Mouse (Mus musculus): ENCODE measurements around the gene Sla2. TPM values are rescaled to one million over a fixed set of nuclear protein-coding genes. Genes with fewer than 3 reads are reported as not detected.
"Not testable (repeated sequence)": the region's sequence is repeated elsewhere in the genome, so short reads cannot be mapped to it uniquely, and the experiment has no call there.

The Sla2 gene
- polyA plus RNA-seq, 1 experiment = 7.6 TPM

DNA sequence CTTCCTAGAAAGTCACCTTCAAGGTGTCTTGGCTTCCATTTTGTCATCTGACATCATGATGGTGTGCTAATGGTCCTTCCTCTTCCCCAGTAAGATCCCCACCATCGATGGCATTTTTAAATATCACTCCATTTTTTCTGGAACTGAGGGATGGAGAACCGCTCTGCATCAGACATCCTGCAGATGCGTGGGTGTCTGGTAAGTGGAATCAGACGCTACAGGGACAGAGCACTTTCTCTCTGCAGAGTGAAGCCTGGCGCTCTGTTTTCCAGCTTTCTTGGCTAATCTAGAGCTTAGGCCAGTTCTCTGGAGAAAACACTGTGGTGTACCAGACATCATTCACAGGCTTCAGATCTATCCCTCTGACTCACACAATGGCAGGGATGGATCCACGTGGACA, 40.7 kb upstream of the Sla2 start:
- Histone ChIP-seq H3K4me1 (ENCODE audit: control insufficient read depth, insufficient read depth, insufficient read length) (no peaks in the 10 kb centered on the region), H3K4me3 (ENCODE audit: extremely low read depth, insufficient read depth, insufficient read length) (no peak overlapping the region), H3K27ac (ENCODE audit: insufficient read depth, low read length) (no peak overlapping the region), H3K27me3 (ENCODE audit: control insufficient read depth, insufficient read depth, low read length) (no peaks in the 10 kb centered on the region), H3K36me3 (ENCODE audit: control insufficient read depth, insufficient read depth, low read length) (peaks cover 6% of the 10 kb centered on the region; the same call in 1 of the 2 replicates)
- 93% methylated on average over 6 of the region's 6 CpGs for WGBS
- TF ChIP-seq CTCF (IDR thresholded peaks at IDR 0.05; ENCODE audit: extremely low read depth, insufficient read depth, insufficient read length, insufficient replicate concordance) = no peak
- TF ChIP-seq POLR2A (IDR thresholded peaks at IDR 0.05; ENCODE audit: low read depth, low read length) = no peak
- DNase-seq (ENCODE audit: low read depth in 1 of 2, low spot score in 2 of 2) = no peak

DNA sequence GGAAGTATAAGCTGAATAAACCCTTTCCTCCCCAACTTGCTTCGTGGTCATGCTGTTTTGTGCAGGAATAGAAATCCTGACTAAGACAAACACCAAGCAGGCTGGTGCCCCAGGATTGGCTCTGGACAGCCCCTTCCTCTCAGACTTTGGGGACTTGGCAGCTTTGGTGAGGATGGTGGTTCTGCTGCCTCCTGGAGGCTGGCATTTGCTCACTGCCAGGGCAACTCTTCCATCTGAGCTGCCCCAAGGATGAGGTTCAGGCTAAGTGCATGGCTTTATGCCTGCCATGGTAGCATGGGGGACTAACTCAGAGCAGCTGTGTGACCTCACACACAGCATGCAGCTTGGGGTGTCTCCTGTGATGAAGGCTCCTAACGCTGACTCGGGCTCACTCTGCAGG, 38.6 kb upstream of the Sla2 start:
- H3K4me3 ChIP-seq (ENCODE audit: extremely low read depth, insufficient read depth, insufficient read length); DNase-seq (ENCODE audit: low read depth in 1 of 2, low spot score in 2 of 2); H3K36me3 ChIP-seq (ENCODE audit: control insufficient read depth, insufficient read depth, low read length); H3K4me1 ChIP-seq (ENCODE audit: control insufficient read depth, insufficient read depth, insufficient read length); H3K27me3 ChIP-seq (ENCODE audit: control insufficient read depth, insufficient read depth, low read length); H3K27ac ChIP-seq (ENCODE audit: insufficient read depth, low read length): not testable (repeated sequence)
- WGBS = 85% methylated on average over 3 of the region's 3 CpGs

DNA sequence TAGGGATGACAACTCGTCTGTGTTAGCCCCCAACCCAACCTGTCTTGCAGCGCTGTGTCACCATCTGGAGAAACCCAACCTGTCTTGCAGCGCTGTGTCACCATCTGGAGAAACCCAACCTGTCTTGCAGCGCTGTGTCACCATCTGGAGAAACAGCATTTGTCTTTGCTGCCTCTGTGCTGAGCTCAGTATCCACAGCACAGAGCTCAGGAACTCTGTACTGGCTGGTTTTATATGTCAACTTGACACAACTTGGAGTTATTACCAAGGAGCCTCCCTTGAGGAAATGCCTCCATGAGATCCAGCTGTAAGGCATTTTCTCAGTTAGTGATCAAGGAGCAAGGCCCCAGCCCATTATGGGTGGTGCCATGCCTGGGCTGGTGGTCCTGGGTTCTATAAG, 38.1 kb upstream of the Sla2 start:
- WGBS = 93% methylated on average over 4 of the region's 4 CpGs
- DNase-seq (ENCODE audit: low read depth in 1 of 2, low spot score in 2 of 2); H3K4me3 ChIP-seq (ENCODE audit: extremely low read depth, insufficient read depth, insufficient read length); H3K27me3 ChIP-seq (ENCODE audit: control insufficient read depth, insufficient read depth, low read length); H3K4me1 ChIP-seq (ENCODE audit: control insufficient read depth, insufficient read depth, insufficient read length); H3K27ac ChIP-seq (ENCODE audit: insufficient read depth, low read length); H3K36me3 ChIP-seq (ENCODE audit: control insufficient read depth, insufficient read depth, low read length): not testable (repeated sequence)

DNA sequence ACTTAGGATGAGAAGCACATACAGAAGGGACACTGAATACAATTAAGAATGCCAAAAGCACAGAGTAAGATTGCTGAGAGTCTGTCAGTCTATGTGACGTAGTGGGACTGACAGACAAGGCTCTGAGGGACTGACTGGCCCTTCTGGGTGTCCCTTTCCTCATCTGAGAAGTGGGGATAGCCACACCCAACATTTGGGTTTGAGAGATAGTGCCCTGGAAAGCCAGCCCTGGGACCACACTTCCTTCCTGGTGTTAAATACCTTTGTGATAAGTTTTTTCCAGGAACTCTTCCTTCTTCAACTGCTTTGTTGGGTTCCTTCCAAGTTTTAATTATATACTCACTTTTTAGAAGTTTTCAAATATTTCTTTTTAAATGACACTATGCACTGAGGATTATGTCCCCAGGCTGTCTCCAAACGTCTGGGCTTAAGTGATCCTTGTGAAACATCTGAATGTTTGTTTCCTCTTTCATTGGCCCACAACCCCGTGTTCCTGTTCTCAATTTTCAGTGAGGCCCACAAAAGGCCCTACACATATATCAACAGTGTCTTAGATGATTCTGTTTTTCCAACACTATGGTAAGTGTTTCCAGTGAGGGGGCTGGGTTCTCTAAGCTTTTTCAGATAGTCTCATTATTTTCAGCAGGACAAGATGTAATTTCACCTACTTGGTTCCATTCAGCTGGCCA, 37.4 kb upstream of the Sla2 start:
- Histone ChIP-seq H3K4me3 (ENCODE audit: extremely low read depth, insufficient read depth, insufficient read length) (no peak overlapping the region), H3K27me3 (ENCODE audit: control insufficient read depth, insufficient read depth, low read length) (no peaks in the 10 kb centered on the region), H3K4me1 (ENCODE audit: control insufficient read depth, insufficient read depth, insufficient read length) (no peaks in the 10 kb centered on the region), H3K36me3 (ENCODE audit: control insufficient read depth, insufficient read depth, low read length) (peaks cover 3% of the 10 kb centered on the region; the same call in 1 of the 2 replicates), H3K27ac (ENCODE audit: insufficient read depth, low read length) (no peak overlapping the region)
- TF ChIP-seq POLR2A (IDR thresholded peaks at IDR 0.05; ENCODE audit: low read depth, low read length) (no peak), CTCF (IDR thresholded peaks at IDR 0.05; ENCODE audit: extremely low read depth, insufficient read depth, insufficient read length, insufficient replicate concordance) (no peak)
- 28% methylated on average over 3 of the region's 3 CpGs for WGBS
- DNase-seq (ENCODE audit: low read depth in 1 of 2, low spot score in 2 of 2) = no peak

DNA sequence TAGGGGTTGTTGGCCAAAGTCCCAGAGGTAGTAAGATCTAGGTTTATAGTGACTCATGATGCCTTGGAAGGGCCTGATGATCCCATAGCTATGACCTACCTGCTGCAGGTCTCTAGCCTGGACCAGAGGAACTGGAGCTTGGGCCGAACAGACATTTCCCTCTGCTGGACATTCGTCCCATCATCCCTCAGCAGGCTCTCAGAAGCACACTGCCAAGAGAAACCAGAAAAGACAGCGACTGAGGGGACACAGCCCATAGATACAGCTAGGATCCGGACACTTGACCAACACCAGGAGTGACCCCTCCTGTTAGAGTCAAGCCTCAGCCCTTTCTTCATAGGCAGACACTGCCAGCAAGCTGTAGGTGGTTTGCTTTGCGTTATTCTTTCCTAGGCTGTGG, 36.1 kb upstream of the Sla2 start:
- H3K27ac ChIP-seq (ENCODE audit: insufficient read depth, low read length) = no peak overlapping the region
- WGBS = 87% methylated on average over 5 of the region's 5 CpGs

DNA sequence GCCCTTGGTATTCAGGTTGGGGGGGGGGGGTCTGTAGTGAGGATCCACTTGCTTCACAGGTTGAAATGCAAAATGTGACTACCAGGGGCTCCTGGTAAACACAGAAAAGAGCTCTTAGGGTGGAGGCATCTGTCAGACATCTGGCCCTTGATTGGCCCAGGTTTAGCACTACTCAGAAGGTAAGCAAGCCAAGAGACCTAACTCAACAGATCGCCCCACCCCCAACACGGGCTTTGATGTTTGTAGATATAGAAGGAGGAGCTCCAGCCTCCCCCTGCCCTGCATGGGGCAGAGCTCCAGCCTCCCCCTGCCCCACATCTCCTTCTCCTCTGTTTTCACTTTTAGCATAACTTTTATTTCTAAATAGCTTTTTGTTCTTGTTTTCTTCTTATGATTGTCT, 32.8 kb upstream of the Sla2 start:
- H3K4me1 ChIP-seq (ENCODE audit: control insufficient read depth, insufficient read depth, insufficient read length) = peaks cover 8% of the 10 kb centered on the region; the same call in 1 of the 2 replicates
- no peaks in the 10 kb centered on the region for H3K36me3 ChIP-seq (ENCODE audit: control insufficient read depth, insufficient read depth, low read length)
- TF ChIP-seq POLR2A (IDR thresholded peaks at IDR 0.05; ENCODE audit: low read depth, low read length) = no peak
- TF ChIP-seq CTCF (IDR thresholded peaks at IDR 0.05; ENCODE audit: extremely low read depth, insufficient read depth, insufficient read length, insufficient replicate concordance) = no peak
- no peak overlapping the region for H3K27ac ChIP-seq (ENCODE audit: insufficient read depth, low read length)
- DNase-seq (ENCODE audit: low read depth in 1 of 2, low spot score in 2 of 2) = no peak
- H3K27me3 ChIP-seq (ENCODE audit: control insufficient read depth, insufficient read depth, low read length) = no peaks in the 10 kb centered on the region
- WGBS = 69% methylated on average over 2 of the region's 2 CpGs
- no peak overlapping the region for H3K4me3 ChIP-seq (ENCODE audit: extremely low read depth, insufficient read depth, insufficient read length)

More for the DNA sequence above, 36.1 kb upstream of the Sla2 start:
- TF ChIP-seq POLR2A (IDR thresholded peaks at IDR 0.05; ENCODE audit: low read depth, low read length) (no peak), CTCF (IDR thresholded peaks at IDR 0.05; ENCODE audit: extremely low read depth, insufficient read depth, insufficient read length, insufficient replicate concordance) (no peak)
- H3K4me1 ChIP-seq (ENCODE audit: control insufficient read depth, insufficient read depth, insufficient read length) = peaks cover 4% of the 10 kb centered on the region; the same call in 1 of the 2 replicates
- DNase-seq (ENCODE audit: low read depth in 1 of 2, low spot score in 2 of 2) = no peak
- H3K27me3 ChIP-seq (ENCODE audit: control insufficient read depth, insufficient read depth, low read length) = no peaks in the 10 kb centered on the region
- no peaks in the 10 kb centered on the region for H3K36me3 ChIP-seq (ENCODE audit: control insufficient read depth, insufficient read depth, low read length)
- no peak overlapping the region for H3K4me3 ChIP-seq (ENCODE audit: extremely low read depth, insufficient read depth, insufficient read length)

DNA sequence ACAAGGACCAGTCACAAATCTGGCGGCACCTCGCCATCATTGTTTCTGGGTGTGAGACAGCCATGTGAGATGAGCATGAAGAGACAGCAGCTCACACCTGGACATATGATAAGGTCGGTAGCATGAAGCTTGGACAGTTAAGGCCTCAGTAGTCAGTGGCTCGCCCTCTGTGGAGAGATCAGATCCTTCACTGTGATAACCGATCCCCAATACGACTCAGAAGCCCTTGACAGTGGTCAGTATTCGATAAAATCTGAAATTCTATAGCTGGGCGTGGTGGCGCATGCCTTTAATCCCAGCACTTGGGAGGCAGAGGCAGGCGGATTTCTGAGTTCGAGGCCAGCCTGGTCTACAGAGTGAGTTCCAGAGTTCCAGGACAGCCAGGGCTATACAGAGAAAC, 32.2 kb upstream of the Sla2 start:
- H3K4me1 ChIP-seq (ENCODE audit: control insufficient read depth, insufficient read depth, insufficient read length); DNase-seq (ENCODE audit: low read depth in 1 of 2, low spot score in 2 of 2); H3K27ac ChIP-seq (ENCODE audit: insufficient read depth, low read length); H3K27me3 ChIP-seq (ENCODE audit: control insufficient read depth, insufficient read depth, low read length); H3K36me3 ChIP-seq (ENCODE audit: control insufficient read depth, insufficient read depth, low read length); H3K4me3 ChIP-seq (ENCODE audit: extremely low read depth, insufficient read depth, insufficient read length): not testable (repeated sequence)
- 72% methylated on average over 11 of the region's 11 CpGs for WGBS
